Mouse (Mus musculus) ovary, postnatal 36 days (tissue): Measurements from ENCODE around the gene Kif22.
"Not testable (repeated sequence)": the region's sequence is repeated elsewhere in the genome, so short reads cannot be mapped to it uniquely, and the experiment has no call there.

Source experiments
- DNase-seq: peaks from one replicate; pipeline ENCODE4 v3.0.0; 2022; ENCODE audit warnings: low spot score, mixed read lengths

Gene Kif22

GRCm38 (mm10) chr7:127041851-127042672 lies at the start of gene Kif22:
Gene Kif22 (minus strand): TSS chr7:127042471.
- peak; percentile 87 for DNase-seq

GRCm38 (mm10) chr7:127091114-127091896 lies 49.0 kb upstream of the Kif22 start, which contains the start of gene AI467606:
Gene AI467606 (plus strand): TSS chr7:127091359.
- DNase-seq = peak; percentile 49

GRCm38 (mm10) chr7:127090154-127091113 lies 48.2 kb upstream of the Kif22 start:
- DNase-seq = no peak

- DNase-seq = no peak
Observed at GRCm38 (mm10) chr7:127088901-127089845, 46.9 kb upstream of the Kif22 start.

GRCm38 (mm10) chr7:127088083-127088482 lies 45.8 kb upstream of the Kif22 start:
- no peak for DNase-seq

- DNase-seq = not testable (repeated sequence)
Observed at GRCm38 (mm10) chr7:127087278-127088010, 45.2 kb upstream of the Kif22 start, which contains the start of gene Zg16. Gene Zg16 (minus strand): TSS chr7:127087328.

GRCm38 (mm10) chr7:127085751-127086150 lies 43.5 kb upstream of the Kif22 start:
- not testable (repeated sequence) for DNase-seq

GRCm38 (mm10) chr7:127084794-127085193 lies 42.5 kb upstream of the Kif22 start:
- DNase-seq = no peak

- no peak for DNase-seq
Observed at GRCm38 (mm10) chr7:127083689-127084088, 41.4 kb upstream of the Kif22 start.

- DNase-seq = no peak
Observed at GRCm38 (mm10) chr7:127082995-127083394, 40.7 kb upstream of the Kif22 start.

GRCm38 (mm10) chr7:127082271-127082670 lies 40.0 kb upstream of the Kif22 start:
- DNase-seq = no peak

GRCm38 (mm10) chr7:127080045-127080444 lies 37.8 kb upstream of the Kif22 start:
- DNase-seq = no peak

- no peak for DNase-seq
Observed at GRCm38 (mm10) chr7:127077692-127078091, 35.4 kb upstream of the Kif22 start.

- DNase-seq = no peak
Observed at GRCm38 (mm10) chr7:127076188-127076587, 33.9 kb upstream of the Kif22 start.

GRCm38 (mm10) chr7:127073221-127073620 lies 30.9 kb upstream of the Kif22 start:
- no peak for DNase-seq

- DNase-seq = no peak
Observed at GRCm38 (mm10) chr7:127070871-127071413, 28.7 kb upstream of the Kif22 start.

- DNase-seq = no peak
Observed at GRCm38 (mm10) chr7:127066317-127066716, 24.0 kb upstream of the Kif22 start.

GRCm38 (mm10) chr7:127065538-127065937 lies 23.3 kb upstream of the Kif22 start:
- DNase-seq = no peak

- DNase-seq = no peak
Observed at GRCm38 (mm10) chr7:127055026-127055585, 12.8 kb upstream of the Kif22 start.
